In genomic region chr11:69948066-69948762, GRCm38 (mm10) we compare ENCODE assay signal across 1 mouse cellular context.
TF ChIP-seq lines count a peak whose summit lies in the region.

Gene Slc2a4 (minus strand): TSS chr11:69948188.

TF ChIP-seq in CH12.LX, 34 proteins besides CTCF, POLR2A, EP300 and RAD21 (continued from another document):
- TF ChIP-seq POLR2AphosphoS2 (IDR thresholded peaks at IDR 0.05; ENCODE audit: low read depth, low read length) (no peak), ZNF384 (IDR thresholded peaks at IDR 0.05; ENCODE audit: low read depth, low read length) (no peak), TCF12 (IDR thresholded peaks at IDR 0.05; ENCODE audit: low read depth, low read length) (no peak), KAT2A (IDR thresholded peaks at IDR 0.05; ENCODE audit: insufficient replicate concordance, low read length) (no peak), MAZ (IDR thresholded peaks at IDR 0.05; ENCODE audit: low read depth, low read length) (0 out of 2 replicates have a peak, but pooled peaks have one; percentile 49), BHLHE40 (IDR thresholded peaks at IDR 0.05; ENCODE audit: low read depth, low read length) (no peak), MXI1 (IDR thresholded peaks at IDR 0.05; ENCODE audit: low read depth, low read length) (peak; percentile 70; the same call in 1 of the 2 replicates), TBP (conservative IDR thresholded peaks at IDR 0.05; ENCODE audit: low read depth, low read length) (0 out of 2 replicates have a peak, but pooled peaks have one; percentile 23), ETS1 (conservative IDR thresholded peaks at IDR 0.05; ENCODE audit: low read depth, low read length) (no peak), MAFK (IDR thresholded peaks at IDR 0.05; ENCODE audit: insufficient replicate concordance, low read length) (no peak), SIN3A (IDR thresholded peaks at IDR 0.05; ENCODE audit: low read length) (peak; percentile 65; the same call in 1 of the 2 replicates), ELF1 (IDR thresholded peaks at IDR 0.05; ENCODE audit: low read depth, low read length) (no peak), MEF2A (IDR thresholded peaks at IDR 0.05; ENCODE audit: borderline replicate concordance, low read depth, low read length) (no peak), GABPA (IDR thresholded peaks at IDR 0.05; ENCODE audit: insufficient replicate concordance, low read depth, low read length) (no peak), UBTF (IDR thresholded peaks at IDR 0.05; ENCODE audit: low read depth, low read length) (no peak), RCOR1 (conservative IDR thresholded peaks at IDR 0.05; ENCODE audit: low read depth, low read length) (no peak), CHD1 (IDR thresholded peaks at IDR 0.05; ENCODE audit: low read depth, low read length) (no peak), JUND (conservative IDR thresholded peaks at IDR 0.05; ENCODE audit: low read depth, low read length) (no peak), E2F4 (IDR thresholded peaks at IDR 0.05; ENCODE audit: insufficient replicate concordance, low read depth, low read length) (0 out of 2 replicates have a peak, but pooled peaks have one; percentile 40), ZC3H11A (IDR thresholded peaks at IDR 0.05; ENCODE audit: low read depth, low read length) (no peak), IRF4 (IDR thresholded peaks at IDR 0.05; ENCODE audit: low read depth, low read length) (no peak; the same call in 1 of the 2 replicates), ZKSCAN1 (IDR thresholded peaks at IDR 0.05; ENCODE audit: borderline replicate concordance, low read depth, low read length) (no peak), CHD2 (IDR thresholded peaks at IDR 0.05; ENCODE audit: low read length) (no peak), NELFE (IDR thresholded peaks at IDR 0.05; ENCODE audit: low read depth, low read length) (no peak), USF1 (IDR thresholded peaks at IDR 0.05; ENCODE audit: low read depth, low read length) (no peak)
